Mouse (Mus musculus): ENCODE measurements around the gene Pknox2.

The Pknox2 gene

DNA sequence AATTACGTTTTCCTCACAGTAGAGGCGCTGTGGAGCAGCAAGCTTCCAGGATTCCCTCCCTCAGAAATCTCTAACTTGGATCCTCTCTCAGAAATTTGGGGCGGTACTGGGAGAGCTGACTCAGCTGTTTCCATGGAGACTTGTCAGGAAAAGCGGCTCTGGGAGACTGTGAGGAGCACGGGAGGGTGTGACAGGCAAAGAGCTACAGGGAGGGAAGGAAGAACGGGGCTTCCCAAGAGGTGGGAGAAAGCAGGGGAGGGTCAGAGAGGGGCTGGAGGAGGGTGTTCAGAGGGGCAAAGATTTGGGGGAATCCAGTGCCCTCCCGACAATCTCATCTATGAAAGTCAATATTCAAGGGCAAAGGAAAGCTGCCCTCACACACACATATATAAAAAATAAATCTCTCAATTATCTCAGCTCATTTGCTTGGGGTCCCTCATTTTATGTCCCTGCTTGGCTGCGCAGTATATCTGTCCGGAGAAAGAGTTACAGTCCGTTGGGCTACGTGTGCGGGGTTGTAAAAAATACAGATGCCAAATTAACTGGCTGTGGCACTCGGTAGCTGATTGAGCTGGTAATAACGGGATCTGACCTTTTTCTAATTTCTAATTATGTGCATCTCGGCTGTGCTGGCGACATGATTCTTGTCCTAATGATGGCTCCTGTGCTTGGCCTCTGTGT lies 213.3 kb downstream of the Pknox2 start:
- peak; percentile 79 for DNase-seq

DNA sequence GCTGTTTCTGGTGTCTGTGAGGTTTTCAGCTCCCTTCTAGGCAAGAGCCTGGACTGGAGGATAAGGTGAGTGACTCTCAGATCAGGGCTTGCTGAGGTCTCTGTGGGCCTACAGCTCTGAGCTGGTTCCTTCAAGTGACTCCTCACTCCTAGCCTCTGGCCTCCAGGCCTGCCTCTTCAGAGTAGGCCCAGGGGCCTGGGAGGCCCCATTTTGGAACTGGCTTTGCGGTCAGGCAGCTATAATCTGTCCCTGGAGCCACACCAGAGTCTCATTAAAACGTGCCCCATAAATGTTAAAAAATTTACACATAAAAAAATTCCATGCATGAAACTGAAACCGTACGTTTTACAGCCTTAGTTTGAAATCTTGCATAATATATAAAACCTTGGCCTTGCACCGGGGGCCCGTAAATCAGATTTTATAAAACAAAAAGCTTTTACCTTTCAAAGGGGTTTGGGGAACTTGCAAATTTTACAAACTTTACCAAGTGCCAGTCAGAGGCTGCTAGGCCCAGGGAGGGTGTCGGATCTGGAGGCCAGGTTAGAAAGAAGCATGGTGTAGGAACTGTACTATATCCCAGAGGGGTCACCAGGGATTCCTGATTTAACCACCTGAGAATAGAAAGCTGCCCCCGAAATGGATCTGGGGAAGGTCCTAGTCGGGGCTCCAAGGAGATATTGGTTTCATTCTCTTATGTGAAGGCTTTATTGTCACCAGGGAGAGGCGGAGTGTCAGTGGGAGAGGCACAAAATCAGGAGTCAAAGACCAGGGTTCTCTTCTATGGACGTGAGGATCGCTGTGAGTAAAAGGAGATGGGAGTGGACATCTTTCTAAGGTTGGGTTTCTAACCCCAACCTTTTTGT lies 214.0 kb downstream of the Pknox2 start:
- DNase-seq, result peak; percentile 19

DNA sequence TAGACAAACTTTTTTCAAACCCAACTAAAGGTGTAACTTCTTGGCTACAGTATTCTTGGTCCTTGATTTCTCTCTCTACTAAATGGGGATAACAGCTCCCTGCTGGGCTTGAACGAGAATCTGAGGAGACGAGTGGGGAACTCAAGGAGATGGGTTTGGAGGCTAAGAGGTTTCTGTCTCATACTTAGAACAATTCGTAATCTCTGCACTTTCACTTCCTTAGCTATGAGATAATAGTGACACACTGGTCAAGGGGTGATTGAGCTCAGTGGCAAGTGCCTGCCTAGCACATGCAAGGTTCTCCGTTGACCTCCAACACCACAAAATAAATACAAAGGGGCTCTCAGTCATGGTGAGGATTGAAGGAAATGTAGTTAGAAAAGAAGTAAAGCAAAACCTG lies 215.6 kb downstream of the Pknox2 start:
- DNase-seq, result no peak

DNA sequence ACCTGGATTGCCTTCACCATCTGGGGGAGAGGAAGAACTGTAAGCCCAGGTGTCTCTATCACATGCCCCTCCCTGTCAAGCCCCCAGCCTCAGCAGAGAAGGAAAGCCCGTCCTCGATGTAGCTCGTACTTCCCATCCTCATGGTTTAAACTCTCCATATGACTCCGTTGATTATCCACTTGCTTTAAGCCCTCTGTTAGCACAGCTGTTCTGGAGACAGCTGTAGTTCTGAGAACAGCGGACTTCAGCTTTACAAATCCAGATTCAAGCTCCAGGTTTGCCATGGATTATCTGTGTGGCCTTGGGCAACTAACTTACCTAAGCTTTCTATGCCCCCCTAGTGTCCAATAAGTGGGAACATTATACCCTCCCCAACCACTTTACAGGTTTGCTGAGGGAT lies 223.5 kb downstream of the Pknox2 start:
- no peak for DNase-seq

DNA sequence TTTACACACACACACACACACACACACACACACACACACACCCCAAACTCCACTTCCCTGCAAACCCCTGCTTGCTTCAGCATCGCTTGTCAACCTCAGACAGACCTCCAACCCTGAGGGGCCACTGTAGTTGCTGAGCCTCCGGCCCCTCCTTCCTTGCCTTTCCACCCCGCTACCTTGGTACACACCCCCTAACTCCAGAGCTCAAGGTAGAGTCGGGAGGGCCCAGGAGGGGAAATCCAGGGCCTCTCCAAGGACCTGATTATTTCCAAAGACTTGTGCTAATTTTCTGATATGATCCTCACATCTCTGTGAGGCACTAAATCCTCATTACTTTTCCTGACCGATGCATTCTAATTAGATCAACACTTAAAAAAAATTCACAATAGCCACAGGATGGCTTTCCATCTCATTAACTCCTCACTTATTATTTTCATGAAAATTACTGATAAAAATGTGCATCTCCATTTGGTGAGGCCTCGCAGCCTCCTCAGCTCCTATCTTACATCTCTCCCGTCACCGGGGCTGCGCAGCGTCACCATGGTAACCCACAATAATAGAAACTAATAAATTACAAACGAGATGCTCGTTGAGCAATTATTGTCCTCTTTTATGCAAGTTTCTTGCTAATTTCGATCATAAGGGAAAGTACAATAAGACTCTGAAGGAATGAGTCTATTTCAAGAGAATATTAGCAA lies 225.3 kb downstream of the Pknox2 start:
- DNase-seq, result no peak

DNA sequence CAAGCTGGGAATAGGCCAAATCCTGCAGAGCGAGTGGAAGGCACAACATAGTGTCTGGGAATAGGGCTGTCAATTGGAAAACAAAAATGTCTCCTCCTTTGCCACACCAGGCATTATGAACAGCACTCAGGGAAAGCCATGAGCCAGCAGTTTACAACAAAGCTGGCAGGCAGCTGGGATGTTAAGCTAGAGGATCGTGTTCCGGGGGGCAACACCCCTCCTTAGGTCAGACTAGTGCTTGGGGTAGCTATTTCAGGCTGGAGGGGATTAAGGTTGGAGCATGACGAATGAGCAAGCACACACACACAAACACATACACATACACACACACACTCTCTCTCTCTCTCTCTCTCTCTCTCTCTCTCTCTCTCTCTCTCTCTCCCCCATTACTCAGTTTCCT lies 227.7 kb downstream of the Pknox2 start:
- DNase-seq, result no peak

DNA sequence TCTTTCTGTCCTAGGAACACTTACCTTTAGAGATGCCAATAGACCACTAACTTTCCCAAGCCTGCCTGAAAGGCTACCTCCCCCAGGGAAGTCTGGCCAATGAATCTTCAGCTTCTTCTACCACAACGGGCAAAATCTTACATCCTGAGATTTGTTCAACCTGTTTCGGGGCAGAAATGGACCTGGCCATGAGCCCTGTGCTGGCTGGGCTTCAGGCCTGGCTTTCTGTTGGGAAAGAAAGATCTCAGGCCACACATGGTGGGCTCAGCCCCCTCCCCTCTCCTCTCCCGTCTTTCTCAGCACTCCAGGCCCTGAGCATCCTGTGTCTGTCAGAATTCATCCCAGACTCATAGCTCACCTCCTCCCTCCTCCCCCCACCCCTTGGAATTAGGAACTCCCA lies 228.6 kb downstream of the Pknox2 start:
- DNase-seq, result no peak

DNA sequence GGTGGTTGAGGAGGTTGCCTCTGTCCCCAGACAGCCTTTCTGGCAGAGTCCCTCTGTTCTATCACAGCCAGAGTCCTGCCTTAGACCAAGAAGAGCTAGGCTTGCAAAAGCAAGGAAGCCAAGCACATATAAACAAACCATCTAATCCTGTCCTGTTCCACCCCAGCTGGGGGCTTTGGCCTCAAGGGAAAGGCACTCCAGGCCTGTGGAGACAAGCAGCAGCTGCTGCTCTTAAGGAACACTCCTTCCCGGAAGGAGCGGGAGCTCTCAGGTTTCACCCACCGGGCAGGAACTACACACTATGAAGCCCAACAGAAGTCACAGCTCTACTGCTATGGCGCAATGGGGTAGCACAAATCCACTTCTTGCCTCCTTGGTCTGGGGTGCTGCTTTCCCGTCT lies 230.3 kb downstream of the Pknox2 start:
- peak; percentile 54 for DNase-seq

DNA sequence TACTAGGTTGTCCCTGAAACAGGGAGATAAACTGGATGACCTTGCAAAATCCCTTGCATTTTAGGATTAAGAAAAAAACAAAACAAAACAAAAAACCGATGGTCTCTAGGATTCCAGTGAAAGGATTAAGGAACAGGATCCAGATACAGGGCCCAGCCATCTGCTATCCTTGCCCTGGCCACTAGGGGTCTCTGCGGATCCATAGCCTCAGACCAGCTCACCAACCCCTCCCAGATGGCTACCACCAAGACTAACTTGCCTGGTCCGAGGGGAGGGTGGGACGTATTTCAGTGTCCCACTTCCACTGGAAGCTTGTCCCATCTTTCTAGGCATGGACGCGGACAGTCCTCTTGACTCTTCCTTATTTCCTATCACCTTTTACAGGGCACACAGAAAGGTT lies 230.8 kb downstream of the Pknox2 start:
- DNase-seq, result peak; percentile 86

DNA sequence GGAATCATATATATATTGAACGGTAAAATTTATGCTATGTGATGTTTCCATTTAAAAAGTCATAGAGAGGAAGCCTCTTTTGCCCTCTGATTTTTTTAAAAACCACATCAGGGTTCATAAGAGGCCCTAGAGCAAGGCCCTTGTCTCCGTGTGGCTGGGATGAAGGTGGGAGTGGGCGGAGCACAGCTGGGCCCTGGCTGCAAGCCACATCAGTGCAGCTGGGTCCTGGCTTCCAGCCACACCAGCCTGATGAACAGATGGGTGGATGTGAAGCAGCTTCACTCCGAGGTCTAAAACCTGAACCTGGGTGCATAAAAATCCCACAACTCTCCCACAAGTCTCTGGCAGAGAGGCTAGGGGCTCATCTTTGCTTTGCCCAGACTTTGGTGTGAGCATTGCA lies 241.8 kb downstream of the Pknox2 start:
- DNase-seq, result peak; percentile 27

DNA sequence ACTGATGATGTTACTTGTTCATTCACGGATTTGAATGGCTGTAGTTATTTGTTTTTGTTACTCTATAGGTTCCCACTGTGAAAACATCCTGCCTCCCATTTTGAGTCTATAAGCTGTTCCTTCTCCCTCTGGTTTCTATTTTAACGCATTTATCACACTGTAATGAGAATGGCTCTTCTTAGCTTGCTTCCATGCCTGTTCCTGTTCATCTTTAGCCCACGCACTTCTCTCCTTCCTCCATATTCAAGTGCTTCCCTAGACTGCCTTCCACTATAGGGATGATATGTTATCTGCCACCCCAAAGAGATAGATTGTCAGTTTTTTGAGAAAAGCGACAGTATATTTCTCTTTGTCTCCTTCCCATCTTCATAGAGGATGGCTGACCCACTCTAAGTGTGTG lies 246.7 kb downstream of the Pknox2 start:
- DNase-seq, result no peak

DNA sequence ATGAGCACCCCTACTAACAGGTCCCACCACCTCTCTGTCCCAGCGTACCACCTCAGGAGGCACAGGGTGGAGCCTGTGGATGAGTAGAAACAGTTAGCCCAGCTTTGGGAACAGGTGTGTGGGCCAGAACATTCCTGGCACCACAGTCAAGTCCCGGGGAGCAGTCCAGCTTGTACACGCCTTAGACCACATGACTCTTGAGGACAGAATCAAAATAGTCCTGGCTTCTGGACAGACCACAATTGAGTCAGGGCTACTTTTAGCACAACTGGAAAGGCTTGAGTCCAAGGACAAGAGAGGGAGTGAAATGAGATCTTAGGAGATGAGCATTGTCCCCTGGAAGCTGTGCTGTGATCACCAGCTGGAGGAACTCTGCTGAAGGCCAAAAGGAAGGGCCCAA lies 248.6 kb downstream of the Pknox2 start:
- no peak for DNase-seq

DNA sequence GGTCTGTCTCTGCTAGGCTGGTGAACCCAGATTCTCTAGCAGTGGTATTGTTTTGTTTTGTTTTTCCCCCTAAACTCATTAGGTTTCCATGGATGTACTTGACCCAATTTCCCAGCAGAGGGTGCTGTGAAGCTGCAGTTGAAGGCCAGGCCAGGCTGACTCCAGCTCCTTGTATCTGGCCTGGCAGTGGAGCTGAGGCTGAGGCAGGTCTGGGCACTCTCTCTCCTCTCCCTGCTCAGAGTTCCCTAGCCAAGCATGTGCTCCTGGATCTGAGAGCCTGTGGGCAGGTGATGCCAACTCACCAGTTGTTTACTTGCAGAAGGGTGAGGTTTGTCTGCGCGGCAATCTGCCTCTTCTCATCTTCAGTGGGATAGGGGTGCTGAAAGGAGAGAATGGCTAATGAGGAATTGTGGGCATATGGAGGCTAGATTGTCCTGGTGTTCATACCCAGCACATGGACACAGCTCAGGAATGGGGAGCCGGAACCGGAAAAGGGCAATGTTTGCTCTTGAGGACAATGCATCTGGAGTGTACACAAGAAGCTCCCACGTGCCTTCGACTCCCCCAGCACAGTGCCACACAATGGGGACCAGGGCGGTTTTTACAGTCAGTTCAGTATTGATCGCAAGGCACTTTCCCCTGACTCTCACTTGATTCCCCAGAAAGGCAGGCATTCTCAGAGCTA lies 252.1 kb downstream of the Pknox2 start:
- peak; percentile 74 for DNase-seq

DNA sequence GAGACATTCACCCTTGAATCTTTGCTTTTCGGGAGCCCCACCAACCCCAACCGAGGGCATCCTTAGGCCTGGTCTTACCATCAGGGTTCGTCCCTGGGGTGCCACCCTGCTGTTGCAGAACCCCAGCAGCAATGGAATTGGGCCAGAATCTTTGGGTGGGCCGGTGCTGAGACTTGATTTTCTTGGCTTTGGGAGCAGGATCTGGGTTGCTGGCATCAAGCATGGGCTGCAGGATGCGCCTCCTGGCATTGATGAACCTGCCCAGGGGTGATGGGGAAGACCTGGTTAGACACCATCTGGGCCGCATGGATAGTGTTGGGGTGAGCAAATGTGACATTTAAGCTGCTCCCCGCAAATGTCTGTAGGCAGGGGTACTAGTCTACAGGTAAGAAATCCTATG lies 253.0 kb downstream of the Pknox2 start:
- no peak for DNase-seq

DNA sequence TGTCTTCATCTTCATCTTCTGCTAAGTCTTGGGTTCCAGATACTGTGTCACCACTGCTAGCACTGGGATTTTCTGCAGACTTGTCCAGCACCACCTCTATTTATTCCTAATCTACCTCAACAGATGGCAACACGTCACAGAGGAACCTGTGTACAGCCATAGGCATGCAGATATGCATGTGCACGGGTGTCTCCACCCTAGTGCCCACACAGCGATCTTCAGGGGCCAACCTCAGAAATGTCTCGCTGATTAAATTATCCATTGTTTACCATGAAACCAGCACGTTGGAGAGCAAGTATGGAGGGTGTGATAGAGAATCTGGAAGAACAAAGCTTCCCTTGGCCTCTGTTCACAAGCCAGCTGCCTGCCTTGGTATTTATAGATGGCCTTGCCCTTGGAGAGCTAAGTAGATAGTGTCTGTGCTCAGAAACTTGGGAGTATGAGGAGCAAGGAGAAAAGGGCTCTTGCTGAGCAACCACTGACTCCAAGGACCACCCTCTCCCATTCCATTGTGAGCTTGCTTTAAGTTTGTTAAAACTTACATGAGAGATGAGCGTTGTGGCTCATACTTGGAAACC lies 253.7 kb downstream of the Pknox2 start:
- DNase-seq, result no peak

DNA sequence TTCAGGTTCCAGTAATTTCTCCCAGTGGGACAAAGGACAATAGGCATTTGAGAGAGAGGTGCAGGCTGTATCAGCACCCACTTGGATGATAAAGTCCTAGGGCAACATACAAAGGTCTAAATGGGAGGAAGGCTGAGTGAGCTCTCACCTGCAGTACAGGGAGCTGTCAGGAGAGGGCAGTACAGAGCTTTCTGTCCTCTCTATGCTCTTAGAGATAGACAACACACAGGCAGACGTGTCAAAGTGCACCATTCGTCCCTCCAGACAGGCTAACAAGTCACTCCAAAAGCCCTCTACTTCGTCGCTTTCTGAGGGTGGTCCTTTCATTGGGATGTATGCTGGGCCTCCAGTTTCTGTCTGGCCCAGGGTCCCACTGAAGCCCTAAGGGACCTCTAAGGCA lies 256.7 kb downstream of the Pknox2 start:
- peak; percentile 63 for DNase-seq

DNA sequence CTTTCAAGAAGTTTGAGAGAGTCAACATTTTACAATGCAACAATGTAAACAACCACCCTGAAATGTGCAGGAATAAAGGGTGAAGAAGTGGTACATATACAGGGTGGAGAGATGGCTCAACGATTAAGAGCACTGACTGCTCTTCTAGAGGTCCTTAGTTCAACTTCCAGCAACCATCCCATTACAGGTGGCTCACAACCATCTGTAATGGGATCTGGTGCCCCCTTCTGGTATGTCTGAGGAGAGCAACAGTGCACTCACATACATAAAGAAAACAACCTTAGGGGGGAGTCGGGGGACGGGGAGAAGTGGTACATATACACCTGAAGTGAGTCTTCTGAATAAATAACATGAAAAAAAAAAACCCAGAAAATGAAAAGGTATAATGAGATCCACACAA lies 262.0 kb downstream of the Pknox2 start:
- DNase-seq, result peak; percentile 37

DNA sequence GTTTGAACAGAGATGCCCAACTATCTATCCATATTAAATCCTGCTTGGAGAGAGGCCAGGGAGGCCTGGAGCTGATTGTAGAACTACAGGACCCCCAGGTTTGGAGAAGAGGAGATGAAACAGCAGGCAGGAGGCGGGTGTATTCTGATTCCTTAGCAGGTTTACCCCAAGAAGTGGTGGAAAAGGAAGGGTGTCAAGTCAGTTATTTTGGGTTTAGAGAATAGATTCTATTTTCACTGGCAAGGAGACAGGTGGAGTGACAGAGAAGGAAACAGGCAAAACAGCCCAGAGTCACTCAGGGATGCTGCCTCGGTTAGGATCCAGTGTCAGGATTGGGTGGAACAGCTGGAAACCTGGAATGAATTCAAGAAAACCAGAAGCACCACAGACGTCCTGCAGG lies 263.6 kb downstream of the Pknox2 start:
- no peak for DNase-seq

DNA sequence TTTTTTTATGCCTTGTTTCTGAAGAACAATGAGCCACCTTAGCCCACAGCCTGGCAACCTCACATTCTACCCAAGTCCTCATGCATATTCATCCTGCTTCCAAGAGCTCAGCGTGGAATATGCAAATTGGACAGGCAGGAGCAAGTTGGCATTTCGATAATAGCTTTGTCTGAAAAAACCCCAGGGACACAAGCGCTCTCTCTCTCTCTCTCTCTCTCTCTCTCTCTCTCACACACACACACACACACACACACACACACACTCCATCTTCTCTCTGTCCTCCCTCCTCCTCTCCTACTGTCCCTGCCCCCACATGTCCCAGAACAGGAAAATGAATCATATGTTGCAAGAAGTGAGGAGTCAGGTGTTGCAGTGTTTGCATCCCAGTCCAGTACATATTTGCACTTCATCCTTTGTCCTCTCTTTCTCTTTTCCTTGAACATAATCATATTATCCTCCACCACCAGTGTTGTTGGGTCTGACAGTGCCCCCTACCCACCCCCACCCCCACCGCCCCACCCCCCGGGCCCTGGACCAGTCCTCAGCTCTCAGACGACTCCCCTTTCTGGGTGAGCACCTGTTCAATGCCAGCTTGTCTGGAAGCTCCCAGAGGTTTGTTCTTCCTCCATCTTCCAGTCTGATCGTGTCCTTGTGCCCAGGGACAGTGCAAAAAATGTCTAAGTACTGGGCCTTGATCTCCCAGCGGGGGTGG lies 265.0 kb downstream of the Pknox2 start:
- no peak for DNase-seq

DNA sequence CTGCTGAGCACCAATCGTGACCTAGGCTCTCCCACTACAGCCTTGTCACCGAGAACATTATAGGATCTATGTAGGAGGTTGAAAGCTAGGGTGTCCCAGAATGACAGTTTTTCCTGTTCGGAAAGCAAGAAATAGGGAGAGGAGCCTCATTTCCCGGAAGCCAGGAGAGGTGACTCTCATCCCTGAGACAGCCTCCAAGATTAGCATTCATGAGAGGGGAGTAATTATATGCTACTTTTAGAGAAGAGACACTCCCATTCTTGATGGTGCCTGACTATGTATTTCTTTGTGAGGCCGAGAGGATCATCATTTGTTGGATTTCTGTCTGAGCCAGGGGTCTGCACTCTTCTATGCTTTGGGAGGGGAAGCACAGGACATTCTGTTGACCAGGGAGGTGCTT lies 265.6 kb downstream of the Pknox2 start:
- no peak for DNase-seq

DNA sequence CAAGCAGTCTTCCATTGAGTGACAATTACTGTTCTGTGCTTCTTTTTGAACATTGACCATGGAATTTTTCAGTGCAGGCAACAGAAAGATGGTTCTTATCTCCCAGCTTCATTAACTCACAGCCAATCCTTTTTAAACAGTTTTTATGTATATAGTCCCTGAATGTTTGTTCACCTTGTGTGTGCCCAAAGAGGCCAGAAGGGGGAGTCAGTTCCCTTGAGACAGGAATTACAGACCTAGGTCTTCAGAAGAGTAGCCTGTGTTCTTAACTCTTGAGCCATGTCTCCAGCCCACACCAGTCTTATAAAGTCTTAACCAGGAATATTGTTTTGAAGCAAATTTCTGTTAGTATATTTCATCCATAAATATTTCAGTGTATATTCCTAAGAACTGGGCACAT lies 270.4 kb downstream of the Pknox2 start:
- DNase-seq, result no peak

DNA sequence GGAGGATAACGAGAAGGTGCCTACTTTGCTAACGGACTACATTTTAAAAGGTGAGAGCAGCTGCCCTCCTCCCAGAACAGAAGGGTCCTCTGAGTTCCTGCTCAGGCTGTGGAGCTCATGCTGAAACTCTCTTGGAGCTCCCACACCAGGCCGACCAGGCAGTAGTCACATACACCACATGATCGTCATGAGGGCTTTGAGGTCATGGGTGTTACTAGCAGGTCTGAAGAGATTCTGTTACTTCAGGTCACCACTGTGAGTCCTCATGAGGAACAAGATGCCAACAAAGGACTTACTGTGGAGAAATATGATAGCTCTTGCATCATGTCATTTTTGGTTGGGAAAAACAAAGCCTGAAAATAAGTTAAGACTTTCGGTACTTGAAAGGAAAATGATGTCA lies 270.9 kb downstream of the Pknox2 start:
- DNase-seq, result no peak

All from kidney, postnatal 10 days (tissue).